Mouse (Mus musculus) gastrocnemius, postnatal 4 days (tissue): ENCODE measurements around the gene Cdc37. TPM values are rescaled to one million over a fixed set of nuclear protein-coding genes. Genes with fewer than 3 reads are reported as not detected.
"Not testable (repeated sequence)": the region's sequence is repeated elsewhere in the genome, so short reads cannot be mapped to it uniquely, and the experiment has no call there.

Source experiments
- DNase-seq, 2 experiments: peaks; one replicate each; pipeline ENCODE4 v3.0.0; 2021 to 2022; ENCODE audit warnings: low spot score in 2 of 2, mixed read lengths in 2 of 2
- long read RNA-seq, 2 experiments: library from polyadenylated mRNA; stranded (forward); transcript quantifications; one replicate each; pipeline ENCODE4 v2.0.0; 2021
- total RNA-seq, 2 experiments: library from RNA; stranded (reverse); gene quantifications; 2 replicates each; pipeline ENCODE4 v1.2.3; 2021

Cdc37 gene
- total RNA-seq = 100 to 1,000 TPM; 160 to 163 TPM
- long read RNA-seq, experiment 1, full-length matches to known transcripts = 241 of 269 reads
- long read RNA-seq, experiment 1, partial matches to known transcripts = 18 of 269 reads
- long read RNA-seq, experiment 1, other reads (novel, unspliced or antisense) = 10 of 269 reads
- long read RNA-seq, experiment 2, full-length matches to known transcripts = 224 of 257 reads
- long read RNA-seq, experiment 2, partial matches to known transcripts = 15 of 257 reads
- long read RNA-seq, experiment 2, other reads (novel, unspliced or antisense) = 18 of 257 reads

DNA sequence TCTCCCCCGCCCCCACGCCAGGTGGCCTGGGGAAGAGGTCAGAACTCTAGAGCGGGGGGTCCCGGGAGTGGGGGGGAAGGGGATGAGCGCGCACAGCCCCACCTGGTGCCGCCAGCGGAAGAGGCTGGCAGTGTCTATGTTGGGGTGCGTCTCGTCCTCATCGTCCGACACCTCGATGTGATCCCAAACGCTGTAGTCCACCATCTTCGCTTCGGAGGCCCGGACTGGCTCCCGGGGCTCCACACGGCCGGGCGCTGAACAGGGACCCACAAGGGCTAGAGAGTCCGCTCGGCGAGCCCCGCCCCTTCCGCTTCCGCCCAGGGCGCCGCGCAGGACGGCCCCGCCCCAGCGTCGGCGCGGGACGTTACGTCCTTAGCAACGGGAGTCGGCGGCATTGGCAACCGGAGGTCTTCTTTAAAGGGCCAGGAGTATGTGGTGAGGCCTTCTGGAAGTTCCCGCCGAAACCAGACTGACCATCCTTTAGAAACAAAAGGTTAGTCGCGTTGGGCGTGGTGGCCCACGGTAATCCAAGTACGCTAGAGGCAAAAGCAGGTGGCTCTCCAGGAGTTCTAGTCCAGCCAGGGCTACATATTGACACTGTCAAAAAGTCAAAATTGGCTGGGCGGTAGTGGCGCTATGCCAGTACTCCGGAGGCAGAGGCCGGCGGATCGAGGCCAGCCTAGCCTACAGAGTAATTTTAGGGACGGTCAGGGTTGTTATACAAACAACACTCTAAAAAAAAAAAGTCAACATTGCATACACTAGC, at the start of gene Cdc37:
TSS of gene Cdc37 (minus strand) at position 329 of the 766 bp plus-strand sequence.
- peak; percentile 91 to 94 for DNase-seq

DNA sequence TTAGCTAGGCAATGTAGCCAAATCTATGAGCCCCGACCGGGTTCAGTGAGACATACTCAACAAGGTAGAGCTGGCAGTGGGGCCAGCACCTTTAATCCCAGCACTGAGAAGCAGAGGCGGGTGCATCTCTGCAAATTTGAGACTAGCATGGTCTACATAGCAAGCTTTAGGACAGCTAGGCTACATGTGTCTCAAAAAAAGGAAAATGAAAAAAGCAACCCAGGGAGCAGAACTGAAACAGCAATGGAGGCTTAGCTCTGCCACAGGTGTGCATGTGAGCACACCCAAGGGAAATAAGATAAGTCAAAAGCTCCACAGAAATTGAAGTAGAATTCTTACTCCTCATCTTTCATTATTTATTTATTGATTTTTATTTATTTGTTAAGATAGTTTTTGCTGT, 49.2 kb upstream of the Cdc37 start:
- DNase-seq = no peak

DNA sequence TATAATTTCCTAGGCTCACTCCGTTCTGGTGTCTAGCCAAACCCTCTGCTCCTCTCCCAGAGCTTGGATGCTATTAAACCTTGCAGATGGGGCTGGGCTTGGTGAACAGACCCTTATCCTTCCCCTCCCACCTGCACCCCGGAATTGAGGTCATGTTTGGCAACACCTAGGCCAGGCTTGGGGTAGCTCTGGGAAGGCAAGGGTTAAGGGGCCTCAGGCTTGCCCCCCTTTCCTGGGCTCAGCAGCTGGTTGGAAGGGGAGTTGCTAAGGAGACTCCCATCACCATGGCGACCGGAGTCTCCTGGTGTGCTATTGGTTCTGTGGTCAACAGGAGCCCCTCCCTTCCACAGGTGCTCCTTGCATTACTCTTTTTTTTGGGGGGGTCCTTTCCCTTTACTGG, 48.2 kb upstream of the Cdc37 start:
- DNase-seq = no peak

DNA sequence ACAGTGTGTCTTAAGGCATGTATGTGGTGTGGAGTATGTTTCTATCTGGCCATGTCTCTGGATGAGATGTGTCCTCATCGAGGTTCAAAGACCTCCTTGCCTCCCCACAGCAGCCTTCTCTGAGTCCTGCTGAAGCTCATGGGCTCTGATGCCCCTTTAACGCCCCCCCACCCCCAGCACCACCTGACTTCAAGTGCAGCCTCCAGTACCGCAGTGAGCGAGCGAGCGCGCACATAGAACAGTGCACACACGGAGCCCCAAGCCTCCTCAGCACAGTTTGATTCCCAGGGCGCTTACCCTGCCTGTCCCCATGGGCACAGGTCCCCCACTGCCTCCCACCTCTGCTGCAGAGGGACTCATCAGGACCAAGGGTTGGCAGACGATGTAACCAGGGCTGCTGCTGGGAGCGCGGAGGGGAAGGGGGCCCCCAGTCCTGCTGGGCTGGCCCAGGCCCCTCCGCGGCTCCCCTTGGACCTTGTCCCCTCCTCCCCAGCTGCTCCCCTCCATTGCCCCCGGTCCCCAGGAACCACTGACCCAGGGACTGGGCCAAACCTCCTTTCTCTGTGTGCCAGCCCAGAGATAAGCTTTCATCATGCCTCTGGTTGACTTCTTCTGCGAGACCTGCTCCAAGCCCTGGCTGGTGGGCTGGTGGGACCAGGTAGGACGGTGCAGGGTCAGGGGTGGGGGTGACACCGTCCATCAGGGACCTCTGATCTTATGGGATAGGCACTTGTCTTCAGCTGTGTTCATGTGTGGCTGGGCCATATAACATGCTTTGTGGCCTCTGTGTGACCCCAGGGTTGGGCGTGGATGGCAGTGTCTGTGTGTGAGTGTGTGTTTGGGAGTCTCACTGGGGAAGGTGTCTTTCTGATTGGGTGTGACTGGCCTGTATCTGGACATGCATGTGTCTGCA, 47.0 kb upstream of the Cdc37 start:
- no peak for DNase-seq

DNA sequence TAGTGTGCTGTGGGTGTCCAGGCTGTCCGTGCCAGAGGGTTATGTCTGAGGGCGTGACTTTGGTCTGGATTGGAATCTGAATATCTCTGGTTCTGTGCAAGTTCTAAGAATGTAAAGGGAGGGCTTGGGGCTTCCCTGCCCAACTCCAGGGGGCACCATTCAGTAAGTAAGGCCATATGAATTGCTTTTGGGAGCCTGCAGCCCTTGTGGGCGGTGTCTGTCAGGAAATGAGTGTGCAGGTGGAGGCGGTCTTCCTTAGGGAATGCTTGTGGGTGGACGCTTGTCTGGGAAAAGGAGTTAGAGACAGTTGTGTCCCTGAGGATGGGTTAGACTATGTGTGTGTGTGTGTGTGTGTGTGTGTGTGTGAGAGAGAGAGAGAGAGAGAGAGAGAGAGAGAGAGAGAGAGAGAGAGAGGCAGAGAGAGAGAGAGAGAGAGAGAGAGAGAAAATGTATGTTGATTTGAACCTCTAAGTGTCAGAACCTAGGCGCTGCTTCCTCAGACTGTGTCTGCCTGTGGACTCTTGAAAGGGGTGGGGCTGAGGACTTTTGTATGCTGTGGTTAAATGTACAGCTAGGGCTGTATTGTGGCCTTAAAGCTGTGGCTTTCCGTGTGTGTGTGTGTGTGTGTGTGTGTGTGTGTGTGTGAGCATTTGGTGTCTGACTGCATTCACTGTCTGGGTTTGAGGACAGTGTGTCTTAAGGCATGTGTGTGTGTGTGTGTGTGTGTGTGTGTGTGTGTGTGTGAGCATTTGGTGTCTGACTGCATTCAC, 46.1 kb upstream of the Cdc37 start:
- DNase-seq = not testable (repeated sequence)

DNA sequence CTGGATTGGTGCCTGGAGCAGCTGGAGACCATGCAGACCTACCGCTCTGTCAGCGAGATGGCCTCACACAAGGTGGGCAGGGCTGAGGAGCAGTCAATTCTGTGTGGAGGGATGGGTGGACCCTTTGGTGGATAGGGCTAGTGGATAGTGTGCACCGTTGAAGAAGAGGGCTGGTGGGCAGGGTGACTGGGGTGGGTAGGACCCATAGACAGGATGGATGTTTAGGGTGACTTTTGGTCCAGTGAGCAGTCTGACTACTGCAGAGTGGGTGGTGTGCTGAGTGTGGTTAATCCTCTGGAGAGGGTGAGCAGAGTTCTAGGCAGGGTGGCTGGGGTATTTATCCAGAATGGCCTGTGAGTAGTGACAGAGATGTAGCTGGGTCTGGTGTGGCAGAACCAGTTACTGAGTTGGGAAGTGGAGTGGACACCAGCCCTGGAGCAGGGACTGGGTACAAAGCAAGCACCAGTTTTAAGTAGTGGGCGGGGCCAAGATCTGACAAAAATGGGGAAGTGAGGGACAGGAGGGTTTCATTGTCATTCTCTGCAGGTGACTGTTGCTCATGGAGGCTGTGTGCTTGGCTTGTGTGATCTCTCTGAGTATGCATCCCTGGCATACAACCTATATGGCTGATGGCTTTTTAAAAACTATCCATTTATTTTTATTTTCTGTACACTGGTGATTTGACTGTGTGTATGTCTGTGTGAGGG, 45.2 kb upstream of the Cdc37 start:
- no peak for DNase-seq

DNA sequence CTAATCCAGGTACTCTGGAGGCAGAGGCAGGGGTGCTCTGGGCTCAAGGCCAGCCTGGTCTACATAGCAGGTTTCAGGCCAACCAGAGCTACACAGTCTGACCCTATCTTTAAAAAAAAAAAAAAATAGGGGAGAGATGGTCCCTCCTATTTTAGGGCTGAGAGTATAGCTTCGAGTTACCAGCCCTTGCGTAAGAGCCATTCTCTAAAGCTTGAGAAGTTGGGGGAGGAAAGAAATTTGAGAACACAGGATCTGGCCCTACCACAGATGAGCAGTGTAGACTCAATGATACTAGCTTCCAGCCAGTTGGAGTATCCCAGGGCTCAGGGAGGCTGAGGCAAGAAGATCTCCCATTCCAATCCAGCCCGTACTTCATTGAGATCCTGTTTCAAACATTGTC, 44.0 kb upstream of the Cdc37 start:
- DNase-seq = no peak

DNA sequence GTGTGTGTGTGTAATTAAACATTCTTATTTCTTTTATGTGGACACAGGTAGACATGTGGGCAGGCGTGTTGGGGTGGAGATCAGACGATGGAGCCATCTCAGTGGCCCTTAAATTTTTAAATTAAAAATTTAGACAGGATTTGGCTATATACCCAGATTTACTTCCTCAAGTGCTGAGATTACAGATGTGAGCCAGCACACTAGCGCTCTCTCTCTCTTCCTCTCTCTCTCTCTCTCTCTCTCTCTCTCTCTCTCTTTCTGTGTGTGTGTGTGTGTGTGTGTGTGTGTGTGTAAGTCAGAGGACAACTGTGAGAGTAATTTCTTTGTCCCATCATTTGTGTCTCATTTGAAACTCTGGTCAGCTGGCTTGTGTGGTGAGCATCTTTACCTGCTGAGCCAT, 40.9 kb upstream of the Cdc37 start:
- no peak for DNase-seq

DNA sequence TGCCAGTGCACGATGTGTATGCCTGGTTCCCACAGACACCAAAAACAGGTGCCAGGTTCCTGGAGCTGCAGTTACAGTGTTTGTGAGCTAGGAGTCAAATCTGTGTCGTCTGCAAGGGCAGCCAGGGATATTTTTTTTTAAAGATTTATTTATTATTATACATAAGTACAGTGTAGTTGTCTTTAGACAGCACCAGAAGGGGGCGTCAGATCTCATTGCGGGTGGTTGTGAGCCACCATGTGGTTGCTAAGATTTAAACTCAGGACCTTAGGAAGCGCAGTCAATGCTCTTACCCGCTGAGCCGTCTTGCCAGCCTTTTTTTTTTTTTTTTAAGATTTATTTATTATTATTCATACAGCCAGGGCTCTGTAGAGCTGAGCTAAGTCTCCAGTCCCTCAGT, 40.1 kb upstream of the Cdc37 start:
- DNase-seq = no peak

DNA sequence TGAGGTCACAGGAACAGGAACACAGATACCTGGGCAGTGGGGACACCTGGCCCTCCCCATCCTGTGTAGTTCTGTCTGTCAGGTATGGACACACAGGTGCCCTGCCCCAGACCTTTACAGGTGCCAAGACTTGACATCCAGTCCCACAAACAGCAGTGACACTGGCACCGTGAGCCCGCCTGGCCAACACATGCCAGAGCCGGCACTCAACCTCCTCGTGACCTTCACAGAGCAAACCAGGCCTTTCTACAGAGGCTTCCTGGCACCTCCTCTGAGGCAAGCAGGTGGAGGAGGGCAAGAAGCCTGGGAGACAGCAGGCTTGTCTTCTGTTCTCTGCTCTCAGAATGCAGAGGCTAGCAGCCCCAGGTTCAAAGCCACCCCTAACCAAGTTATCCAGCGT, 35.7 kb upstream of the Cdc37 start:
- DNase-seq = no peak

DNA sequence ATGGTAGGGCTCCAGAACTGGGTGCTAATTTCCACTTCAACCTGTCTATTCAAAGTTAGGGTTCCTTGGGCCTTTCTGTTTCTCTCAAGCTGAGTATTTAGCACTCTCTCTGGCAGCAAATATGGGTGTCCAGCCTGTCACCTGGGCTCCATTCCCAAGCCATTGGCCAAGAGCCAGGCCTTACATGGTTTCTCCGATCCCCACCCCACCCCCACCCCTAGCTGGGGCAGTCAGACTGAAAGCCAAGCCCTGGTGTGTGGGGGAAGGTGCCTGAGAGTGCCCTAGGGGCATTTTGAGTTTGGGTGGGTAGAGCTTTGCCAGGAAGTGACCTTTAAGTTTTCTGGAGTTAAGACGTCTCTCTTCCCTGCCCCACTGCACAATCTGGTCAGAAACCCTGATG, 35.0 kb upstream of the Cdc37 start:
- DNase-seq = peak in 1 of 2 experiments; percentile 50

DNA sequence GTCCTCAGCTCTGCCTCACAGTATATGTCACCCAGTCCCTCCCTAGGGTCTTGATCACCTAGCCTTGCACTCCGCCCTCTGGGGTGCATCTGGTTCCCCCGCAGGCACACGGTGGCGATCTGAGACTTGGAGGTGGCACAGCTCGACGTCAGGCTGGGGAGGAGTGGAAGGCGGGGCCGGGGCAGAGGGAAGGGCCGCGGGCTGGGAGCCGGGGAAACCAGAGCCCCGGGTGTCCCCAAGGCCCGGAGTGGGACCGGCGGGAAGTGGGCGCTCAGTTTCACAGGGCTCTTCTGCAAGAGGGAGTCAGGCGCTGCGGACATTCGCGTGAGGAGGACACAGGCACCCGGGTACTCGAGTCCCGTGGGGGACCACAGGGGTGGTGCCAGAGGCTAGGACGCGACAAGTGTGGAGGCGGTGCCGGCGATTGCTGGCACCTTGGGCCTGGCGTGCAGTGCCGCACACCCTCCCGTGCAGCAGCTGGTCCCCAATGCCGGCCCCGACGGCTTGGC, 34.2 kb upstream of the Cdc37 start:
- DNase-seq = peak in 1 of 2 experiments; percentile 55

DNA sequence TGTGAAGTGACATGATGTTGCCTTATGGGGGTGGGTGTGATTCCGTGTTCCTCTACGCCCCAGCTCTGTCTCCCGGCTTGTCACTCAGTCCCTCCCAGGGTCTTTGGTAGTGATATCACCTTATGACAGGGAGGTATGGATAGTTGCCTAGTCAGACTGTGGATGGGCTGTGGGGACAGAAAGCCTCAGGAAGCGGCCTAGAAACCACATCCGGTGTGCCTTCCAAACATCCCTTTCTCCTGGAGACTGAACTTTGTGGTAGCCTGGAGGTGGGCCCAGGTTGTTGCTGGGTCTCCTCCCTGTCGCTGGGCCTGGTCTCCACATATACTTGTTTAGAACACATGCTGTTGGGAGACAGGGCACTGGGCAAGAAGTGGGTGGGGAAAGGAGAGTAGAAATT, 33.6 kb upstream of the Cdc37 start:
- DNase-seq = no peak

DNA sequence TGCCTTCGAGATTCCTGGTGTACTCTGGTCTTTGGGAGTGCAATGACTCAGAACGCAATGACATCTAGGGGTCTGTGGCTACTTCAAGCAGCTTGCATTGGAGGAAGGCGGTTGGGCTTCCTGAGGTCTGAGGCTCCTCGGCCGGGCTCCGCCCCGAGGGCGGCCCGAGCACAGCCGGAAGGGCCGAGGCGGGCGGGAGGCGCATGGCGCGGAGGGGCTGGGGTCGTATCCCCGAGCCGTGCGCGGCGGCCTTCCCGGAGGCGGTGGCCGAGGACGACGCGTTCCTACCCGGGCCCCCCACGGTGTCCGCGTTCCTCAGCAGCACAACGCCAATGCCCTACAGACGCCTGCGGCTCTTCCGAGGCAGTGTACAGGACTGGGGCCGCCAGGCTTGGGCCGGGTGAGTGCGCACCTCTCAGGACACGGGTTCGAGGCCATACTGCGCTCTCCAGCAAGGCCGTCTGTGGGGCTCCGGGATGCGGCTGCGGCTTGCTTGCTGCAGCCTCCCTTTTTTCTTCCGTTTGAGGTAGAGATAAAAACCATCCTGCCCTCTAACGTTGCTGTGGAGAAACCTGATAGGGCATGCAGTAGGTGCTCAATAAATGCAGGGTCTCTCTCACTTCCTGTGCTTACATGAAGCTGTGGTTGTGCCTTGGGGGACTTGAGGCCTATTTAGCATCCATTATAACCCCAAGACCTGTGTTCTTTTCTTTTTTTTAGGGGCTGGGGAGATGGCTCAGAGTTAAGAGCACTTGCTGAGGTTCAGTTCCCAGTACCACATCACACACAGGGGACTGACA, 31.8 kb upstream of the Cdc37 start:
- peak in 1 of 2 experiments; percentile 59 for DNase-seq

DNA sequence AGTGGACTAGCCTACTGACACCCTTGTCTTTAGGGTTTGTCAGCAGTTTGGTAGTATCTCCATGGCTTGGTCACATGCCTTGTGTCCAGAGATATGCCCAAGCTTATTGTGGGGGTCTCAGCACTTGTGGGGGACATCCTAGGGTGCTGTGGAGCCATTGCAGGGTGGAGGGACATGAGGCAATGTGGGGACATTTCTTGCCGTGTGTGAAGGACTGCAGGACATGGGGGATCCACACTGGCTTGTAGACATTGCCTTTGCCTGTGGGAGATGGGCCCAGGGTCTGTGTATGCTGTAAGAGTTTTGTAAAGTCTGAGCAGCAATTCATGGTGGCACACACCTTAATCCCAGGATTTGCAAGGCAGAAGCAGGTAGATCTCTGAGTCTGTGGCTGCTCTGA, 31.1 kb upstream of the Cdc37 start:
- DNase-seq = no peak

DNA sequence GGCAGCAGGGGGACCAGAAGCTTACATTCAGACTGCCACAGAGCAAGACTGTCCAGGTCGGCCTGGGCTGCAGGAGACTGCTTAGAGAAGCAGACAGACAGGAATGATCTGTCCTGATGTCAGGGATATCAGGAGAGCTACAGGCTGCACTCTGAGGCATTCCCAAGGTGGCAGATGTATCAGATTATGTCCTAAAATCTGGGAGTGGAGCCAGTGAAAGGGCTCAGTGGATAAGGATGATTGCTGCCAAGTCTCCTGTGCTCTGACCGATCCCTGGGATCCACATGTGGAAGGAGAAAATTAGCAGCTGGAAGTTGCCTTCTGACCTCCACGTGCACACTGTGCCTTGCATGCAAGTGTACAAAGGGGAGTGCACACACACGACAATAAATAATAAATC, 30.6 kb upstream of the Cdc37 start:
- no peak for DNase-seq

DNA sequence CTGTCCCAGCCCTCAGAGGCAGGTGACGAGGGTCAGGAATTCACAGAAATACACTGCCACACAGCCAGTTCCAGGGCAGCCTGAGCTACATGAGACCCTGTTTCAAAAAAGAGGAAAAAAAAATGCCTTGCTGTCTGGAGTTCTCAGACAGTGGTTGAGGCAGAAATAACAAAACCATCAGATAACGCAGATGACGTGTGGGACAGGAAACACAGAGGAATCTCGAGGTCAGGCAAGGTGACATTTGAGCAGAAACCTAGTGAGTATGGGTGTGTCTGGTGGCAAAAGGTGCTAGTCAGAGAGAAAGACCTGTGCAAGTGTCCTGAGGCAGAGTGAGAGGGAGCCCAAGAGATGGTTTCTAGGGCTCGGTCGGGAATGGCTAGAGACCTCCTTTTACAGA, 22.6 kb upstream of the Cdc37 start:
- DNase-seq = no peak

DNA sequence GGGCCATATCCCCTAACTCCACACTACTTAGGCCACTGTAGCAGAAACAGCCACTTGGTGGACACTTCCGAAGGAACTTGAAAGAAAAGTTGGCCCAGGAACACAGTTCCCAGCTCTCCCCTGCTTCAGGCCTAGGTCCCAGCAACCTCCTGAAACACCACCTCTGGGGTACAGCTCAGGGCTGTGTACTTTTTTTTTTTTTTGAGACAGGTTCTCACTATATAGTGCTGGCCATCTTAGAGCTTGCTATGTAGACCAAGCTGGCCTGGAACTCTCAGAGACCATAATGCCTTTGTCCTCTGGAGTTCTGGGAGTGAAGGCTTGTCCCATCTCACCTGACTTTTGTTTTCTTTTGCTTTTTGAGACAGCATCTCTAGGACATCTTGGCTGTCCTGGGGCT, 19.4 kb upstream of the Cdc37 start:
- no peak for DNase-seq
